Mouse (Mus musculus): ENCODE results near the gene Crybb1.

- TF ChIP-seq POLR2A (IDR thresholded peaks at IDR 0.05; ENCODE audit: control insufficient read depth, low read depth, low read length) (no peak), CTCF (IDR thresholded peaks at IDR 0.05; ENCODE audit: control insufficient read depth, insufficient read depth, insufficient replicate concordance, low read depth, low read length) (no peak)
Observed at GRCm38 (mm10) chr5:112236631-112237030, 19.0 kb upstream of the Crybb1 start.

Data from testis, adult 2 months (tissue).